Mouse (Mus musculus): ENCODE results near the gene Abca4. TPM values are rescaled to one million over a fixed set of nuclear protein-coding genes. Genes with fewer than 3 reads are reported as not detected.
A peak's percentile ranks its signal among the peaks of the same experiment; 100 is the strongest.

The Abca4 gene
- polyA plus RNA-seq, 1 experiment from 2014 or later: 3.1 TPM

DNA sequence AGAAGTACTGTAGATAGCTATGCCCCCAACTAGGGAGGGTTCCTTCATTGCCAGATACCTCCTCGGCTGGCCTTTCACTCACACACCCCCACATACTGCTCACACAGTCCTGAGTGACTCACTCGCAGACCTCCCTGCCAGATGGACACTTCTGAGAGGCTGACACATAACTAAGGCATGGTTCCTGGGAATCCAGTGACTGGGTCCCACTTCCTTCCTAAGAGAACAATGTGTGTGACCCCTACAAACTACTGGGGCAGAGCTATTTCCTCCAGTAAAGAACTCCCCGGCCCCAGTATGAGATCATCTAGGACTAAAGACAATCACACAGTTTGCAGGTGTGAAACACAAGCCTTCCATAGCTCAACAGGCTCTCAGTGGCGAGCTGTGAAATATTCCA lies 86.5 kb downstream of the Abca4 start:
- Histone ChIP-seq H3K9ac (ENCODE audit: low read depth, low read length) (no peak overlapping the region), H3K27me3 (ENCODE audit: control insufficient read depth, insufficient read depth, low read length) (no peaks in the 10 kb centered on the region), H3K4me3 (ENCODE audit: low read depth, low read length) (no peak overlapping the region), H3K36me3 (ENCODE audit: control insufficient read depth, insufficient read depth, low read length) (no peaks in the 10 kb centered on the region), H3K4me1 (ENCODE audit: control insufficient read depth, insufficient read depth, low read length) (peaks cover 64% of the 10 kb centered on the region), H3K27ac (ENCODE audit: low read depth, low read length) (peak overlapping the region; percentile 77), H3K9me3 (replicated peaks; ENCODE audit: control insufficient read depth, low read length) (no peaks in the 10 kb centered on the region), H3K4me2 (no peak overlapping the region; the same call in 1 of the 2 replicates)
- WGBS (ENCODE audit: insufficient replicate concordance): 16% methylated on average over 4 of the region's 4 CpGs
- peak; percentile 48 for ATAC-seq (replicated peaks; ENCODE audit: insufficient number of reproducible peaks, low FRiP score, low TSS enrichment)

DNA sequence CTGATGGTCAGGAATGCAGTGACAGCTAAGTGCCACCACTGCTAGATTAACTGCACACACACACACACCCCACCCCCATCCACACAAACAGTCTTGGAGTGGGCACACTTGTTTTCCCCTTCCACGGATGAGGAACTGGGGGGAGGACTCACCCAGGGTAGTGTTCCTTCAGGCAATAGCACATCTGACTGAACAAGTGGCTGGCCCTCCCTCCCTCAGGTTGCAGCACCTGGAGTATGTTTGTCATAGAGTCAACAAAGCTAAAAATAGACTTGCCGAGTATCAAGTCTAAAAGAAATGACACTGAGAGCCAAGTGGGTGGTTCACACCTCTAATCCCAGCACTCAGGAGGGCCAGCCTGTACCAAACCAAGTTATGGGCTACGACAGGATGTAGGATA lies 87.4 kb downstream of the Abca4 start:
- H3K4me2 ChIP-seq: peak overlapping the region; percentile 22; the same call in 1 of the 2 replicates
- no peak for ATAC-seq (replicated peaks; ENCODE audit: insufficient number of reproducible peaks, low FRiP score, low TSS enrichment)
- H3K9me3 ChIP-seq (replicated peaks; ENCODE audit: control insufficient read depth, low read length): no peaks in the 10 kb centered on the region
- peaks cover 64% of the 10 kb centered on the region for H3K4me1 ChIP-seq (ENCODE audit: control insufficient read depth, insufficient read depth, low read length)
- H3K36me3 ChIP-seq (ENCODE audit: control insufficient read depth, insufficient read depth, low read length): no peaks in the 10 kb centered on the region
- no peak overlapping the region for H3K4me3 ChIP-seq (ENCODE audit: low read depth, low read length)
- peak overlapping the region; percentile 77 for H3K27ac ChIP-seq (ENCODE audit: low read depth, low read length)
- no peak overlapping the region for H3K9ac ChIP-seq (ENCODE audit: low read depth, low read length)
- 20% methylated on average over 3 of the region's 3 CpGs for WGBS (ENCODE audit: insufficient replicate concordance)
- no peaks in the 10 kb centered on the region for H3K27me3 ChIP-seq (ENCODE audit: control insufficient read depth, insufficient read depth, low read length)

DNA sequence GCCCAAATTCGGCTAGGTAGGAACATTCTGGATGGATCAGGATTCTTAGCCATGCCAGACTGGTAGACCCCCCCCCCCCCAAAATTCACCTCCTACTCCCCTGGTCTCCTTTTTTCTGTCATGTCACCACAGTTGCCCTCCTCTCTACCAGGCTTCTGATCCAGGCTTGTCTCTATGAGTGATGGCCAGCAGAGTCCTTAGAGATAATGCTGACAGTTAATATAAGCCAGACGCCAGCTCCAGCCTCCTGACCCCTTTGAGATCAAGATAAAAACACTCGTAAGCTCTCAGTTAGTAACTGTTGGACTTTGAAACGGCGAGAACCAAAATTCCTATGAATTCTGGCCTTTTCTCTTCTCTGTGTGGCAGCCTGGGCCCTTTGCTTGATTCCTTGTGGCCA lies 89.0 kb downstream of the Abca4 start:
- no peak overlapping the region for H3K4me3 ChIP-seq (ENCODE audit: low read depth, low read length)
- 13% methylated on average over 5 of the region's 5 CpGs for WGBS (ENCODE audit: insufficient replicate concordance)
- H3K4me2 ChIP-seq: peak overlapping the region; percentile 20; the same call in 1 of the 2 replicates

DNA sequence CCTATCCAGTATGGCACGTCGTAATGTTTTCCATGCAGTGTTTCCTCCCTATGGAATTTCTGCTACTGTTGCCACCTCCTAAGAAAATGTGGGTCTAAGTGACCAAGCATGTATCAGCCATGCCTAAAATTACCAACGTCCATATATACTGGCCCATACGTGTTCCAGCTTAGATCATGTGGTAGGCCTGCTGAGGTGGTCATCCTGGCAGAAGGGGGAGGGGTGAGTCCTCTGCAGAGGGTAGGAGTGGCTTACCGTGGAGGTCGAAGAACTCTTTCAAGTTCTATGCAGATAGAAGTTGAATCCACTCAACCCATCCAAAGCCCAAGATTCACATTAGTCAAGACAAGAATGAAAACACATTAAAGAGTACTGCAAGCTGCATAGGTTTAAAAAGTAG lies 89.6 kb downstream of the Abca4 start:
- peak; percentile 60; the same call in 1 of the 2 replicates for ATAC-seq (replicated peaks; ENCODE audit: insufficient number of reproducible peaks, low FRiP score, low TSS enrichment)
- Histone ChIP-seq H3K9ac (ENCODE audit: low read depth, low read length) (no peak overlapping the region), H3K27ac (ENCODE audit: low read depth, low read length) (peak overlapping the region; percentile 77), H3K4me3 (ENCODE audit: low read depth, low read length) (no peak overlapping the region), H3K9me3 (replicated peaks; ENCODE audit: control insufficient read depth, low read length) (no peaks in the 10 kb centered on the region), H3K4me2 (0 out of 2 replicates have a peak overlapping the region, but pooled peaks have one; percentile 2), H3K36me3 (ENCODE audit: control insufficient read depth, insufficient read depth, low read length) (no peaks in the 10 kb centered on the region), H3K4me1 (ENCODE audit: control insufficient read depth, insufficient read depth, low read length) (peaks cover 54% of the 10 kb centered on the region), H3K27me3 (ENCODE audit: control insufficient read depth, insufficient read depth, low read length) (0 out of 2 replicates have a peak, but pooled peaks cover 2% of the 10 kb centered on the region)
- WGBS (ENCODE audit: insufficient replicate concordance): 19% methylated on average over 6 of the region's 6 CpGs

More for the DNA sequence above, 89.0 kb downstream of the Abca4 start:
- Histone ChIP-seq H3K4me1 (ENCODE audit: control insufficient read depth, insufficient read depth, low read length) (peaks cover 60% of the 10 kb centered on the region), H3K36me3 (ENCODE audit: control insufficient read depth, insufficient read depth, low read length) (no peaks in the 10 kb centered on the region), H3K27ac (ENCODE audit: low read depth, low read length) (peak overlapping the region; percentile 77), H3K27me3 (ENCODE audit: control insufficient read depth, insufficient read depth, low read length) (0 out of 2 replicates have a peak, but pooled peaks cover 2% of the 10 kb centered on the region), H3K9me3 (replicated peaks; ENCODE audit: control insufficient read depth, low read length) (no peaks in the 10 kb centered on the region), H3K9ac (ENCODE audit: low read depth, low read length) (no peak overlapping the region)
- ATAC-seq (replicated peaks; ENCODE audit: insufficient number of reproducible peaks, low FRiP score, low TSS enrichment): peak; percentile 50

DNA sequence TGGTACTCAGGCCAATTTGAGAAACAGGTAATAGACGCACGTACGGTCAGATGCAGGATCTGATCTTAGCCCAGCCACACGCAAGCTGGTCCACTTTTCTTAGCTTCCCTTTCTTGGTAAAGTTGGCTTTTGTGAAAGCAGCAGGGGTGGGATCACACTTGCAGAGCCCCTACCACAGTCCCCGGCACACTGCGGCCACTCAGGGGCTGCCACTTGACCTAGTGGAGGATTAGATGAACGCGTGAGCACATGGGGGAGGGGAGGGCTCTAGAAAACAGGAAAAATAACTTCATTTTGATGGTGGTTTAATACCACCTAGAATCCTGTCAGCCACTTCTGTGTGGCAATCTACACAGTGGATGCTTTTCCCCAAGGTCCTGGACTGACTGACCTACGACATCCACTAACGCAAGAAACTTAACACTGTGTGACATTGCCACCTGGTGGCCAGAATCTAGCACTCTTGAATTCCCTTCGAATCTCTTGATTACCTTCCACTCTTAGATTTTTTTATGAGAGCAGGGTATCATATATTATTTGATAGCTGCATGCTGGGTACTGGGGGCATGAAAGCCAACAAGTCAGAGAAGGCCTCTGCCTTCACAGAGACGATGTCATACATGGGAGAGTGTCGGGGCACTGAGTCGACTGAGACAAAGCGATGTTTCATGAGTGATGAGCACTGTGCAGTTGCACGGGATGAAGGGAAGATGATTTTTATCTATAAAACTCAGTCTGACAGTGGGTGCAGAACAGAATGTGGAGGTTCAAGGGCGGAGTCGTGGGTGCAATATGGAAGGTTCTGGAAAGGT lies 96.6 kb downstream of the Abca4 start:
- Histone ChIP-seq H3K36me3 (ENCODE audit: control insufficient read depth, insufficient read depth, low read length) (no peaks in the 10 kb centered on the region), H3K4me2 (no peak overlapping the region), H3K4me1 (ENCODE audit: control insufficient read depth, insufficient read depth, low read length) (peaks cover 18% of the 10 kb centered on the region), H3K9me3 (replicated peaks; ENCODE audit: control insufficient read depth, low read length) (no peaks in the 10 kb centered on the region), H3K27me3 (ENCODE audit: control insufficient read depth, insufficient read depth, low read length) (peaks cover 6% of the 10 kb centered on the region; the same call in 1 of the 2 replicates), H3K4me3 (ENCODE audit: low read depth, low read length) (no peak overlapping the region), H3K9ac (ENCODE audit: low read depth, low read length) (no peak overlapping the region), H3K27ac (ENCODE audit: low read depth, low read length) (no peak overlapping the region)
- WGBS (ENCODE audit: insufficient replicate concordance): 61% methylated on average over 18 of the region's 18 CpGs
- ATAC-seq (replicated peaks; ENCODE audit: insufficient number of reproducible peaks, low FRiP score, low TSS enrichment): no peak

DNA sequence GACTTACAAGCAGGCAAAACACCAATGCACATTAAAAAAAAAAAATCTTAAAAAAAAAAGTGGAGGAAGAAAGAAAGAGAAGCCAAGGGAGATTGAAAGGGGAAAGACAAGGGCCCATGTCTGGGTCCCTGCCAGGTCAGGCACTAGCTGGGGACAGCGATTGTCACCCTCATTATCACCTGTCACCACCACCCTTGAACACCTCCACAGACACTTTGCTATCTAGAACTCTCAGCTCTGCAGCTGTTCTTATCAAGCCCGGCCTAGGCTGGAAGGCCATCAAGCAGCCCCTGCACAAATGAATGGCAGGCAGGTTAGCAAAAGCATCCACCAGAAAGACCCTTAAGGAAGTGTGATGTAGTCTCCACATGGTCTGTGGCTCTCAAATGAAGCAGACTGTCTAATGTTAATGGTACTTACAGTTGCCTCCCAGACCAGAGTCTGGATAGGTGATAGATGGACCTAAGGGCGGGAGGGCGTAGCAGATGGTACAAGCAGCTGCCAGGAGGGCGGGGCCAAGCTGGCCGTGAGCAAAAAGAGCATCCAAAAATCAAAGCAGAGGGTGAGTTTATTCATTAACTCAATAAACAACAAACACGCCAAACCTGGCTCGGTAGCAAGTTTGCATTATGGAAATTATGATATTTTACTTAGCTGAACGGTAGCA lies 98.1 kb downstream of the Abca4 start:
- 0 out of 2 replicates have a peak overlapping the region, but pooled peaks have one; percentile 9 for H3K4me2 ChIP-seq

DNA sequence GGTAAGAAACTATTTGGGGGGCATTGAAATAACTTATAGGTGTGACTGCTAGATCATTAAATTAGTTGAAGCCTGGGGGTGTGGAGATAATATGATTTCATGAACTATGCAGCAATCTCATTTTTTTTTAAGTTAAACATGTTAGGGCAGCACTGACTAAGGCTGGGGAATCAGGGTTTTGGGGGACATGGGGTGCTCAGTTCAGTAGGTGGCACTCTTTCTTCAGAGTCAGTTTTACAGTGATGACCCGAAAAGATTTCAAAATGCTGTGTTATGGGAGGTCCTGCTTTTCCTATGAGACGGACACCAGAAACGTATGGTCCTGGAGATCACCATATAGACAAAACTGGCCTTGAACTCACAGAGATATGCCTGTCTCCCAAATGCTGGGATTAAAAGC lies 99.2 kb downstream of the Abca4 start:
- 72% methylated on average over 3 of the region's 3 CpGs for WGBS (ENCODE audit: insufficient replicate concordance)

More for the DNA sequence above, 98.1 kb downstream of the Abca4 start:
- peak; percentile 83 for ATAC-seq (replicated peaks; ENCODE audit: insufficient number of reproducible peaks, low FRiP score, low TSS enrichment)
- H3K9ac ChIP-seq (ENCODE audit: low read depth, low read length): no peak overlapping the region
- WGBS (ENCODE audit: insufficient replicate concordance): 42% methylated on average over 9 of the region's 9 CpGs
- H3K27ac ChIP-seq (ENCODE audit: low read depth, low read length): peak overlapping the region; percentile 24
- H3K36me3 ChIP-seq (ENCODE audit: control insufficient read depth, insufficient read depth, low read length): no peaks in the 10 kb centered on the region
- no peak overlapping the region for H3K4me3 ChIP-seq (ENCODE audit: low read depth, low read length)
- peaks cover 18% of the 10 kb centered on the region for H3K4me1 ChIP-seq (ENCODE audit: control insufficient read depth, insufficient read depth, low read length)
- no peaks in the 10 kb centered on the region for H3K9me3 ChIP-seq (replicated peaks; ENCODE audit: control insufficient read depth, low read length)
- H3K27me3 ChIP-seq (ENCODE audit: control insufficient read depth, insufficient read depth, low read length): peaks cover 6% of the 10 kb centered on the region; the same call in 1 of the 2 replicates

DNA sequence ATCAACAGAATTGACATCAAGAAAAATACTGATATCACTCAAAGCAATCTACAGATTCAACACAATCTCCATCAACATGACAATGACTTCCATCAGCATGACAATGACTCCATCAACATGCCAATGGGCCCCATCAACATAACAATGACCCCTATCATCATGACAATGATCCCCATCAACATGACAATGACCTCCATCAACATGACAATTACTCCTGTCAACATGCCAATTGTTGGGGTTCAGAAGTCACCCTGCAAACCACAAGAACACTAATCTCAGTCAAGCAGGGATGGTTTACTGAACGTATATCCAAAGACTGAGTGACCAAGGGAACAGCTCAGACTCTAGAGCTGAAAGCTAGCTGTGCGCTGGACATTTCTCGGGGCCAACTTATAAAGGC lies 101.2 kb downstream of the Abca4 start:
- Histone ChIP-seq H3K36me3 (ENCODE audit: control insufficient read depth, insufficient read depth, low read length) (no peaks in the 10 kb centered on the region), H3K9me3 (replicated peaks; ENCODE audit: control insufficient read depth, low read length) (no peaks in the 10 kb centered on the region), H3K4me3 (ENCODE audit: low read depth, low read length) (no peak overlapping the region), H3K4me1 (ENCODE audit: control insufficient read depth, insufficient read depth, low read length) (peaks cover 23% of the 10 kb centered on the region), H3K27ac (ENCODE audit: low read depth, low read length) (no peak overlapping the region), H3K4me2 (no peak overlapping the region), H3K9ac (ENCODE audit: low read depth, low read length) (no peak overlapping the region), H3K27me3 (ENCODE audit: control insufficient read depth, insufficient read depth, low read length) (no peaks in the 10 kb centered on the region)
- no peak for ATAC-seq (replicated peaks; ENCODE audit: insufficient number of reproducible peaks, low FRiP score, low TSS enrichment)
- WGBS (ENCODE audit: insufficient replicate concordance): 88% methylated on average over 3 of the region's 3 CpGs

More for the DNA sequence above, 99.2 kb downstream of the Abca4 start:
- H3K27me3 ChIP-seq (ENCODE audit: control insufficient read depth, insufficient read depth, low read length): peaks cover 4% of the 10 kb centered on the region; the same call in 1 of the 2 replicates
- H3K4me2 ChIP-seq: no peak overlapping the region
- no peak overlapping the region for H3K4me3 ChIP-seq (ENCODE audit: low read depth, low read length)
- no peak for ATAC-seq (replicated peaks; ENCODE audit: insufficient number of reproducible peaks, low FRiP score, low TSS enrichment)
- H3K9ac ChIP-seq (ENCODE audit: low read depth, low read length): no peak overlapping the region
- no peak overlapping the region for H3K27ac ChIP-seq (ENCODE audit: low read depth, low read length)
- peaks cover 18% of the 10 kb centered on the region for H3K4me1 ChIP-seq (ENCODE audit: control insufficient read depth, insufficient read depth, low read length)
- H3K9me3 ChIP-seq (replicated peaks; ENCODE audit: control insufficient read depth, low read length): no peaks in the 10 kb centered on the region
- no peaks in the 10 kb centered on the region for H3K36me3 ChIP-seq (ENCODE audit: control insufficient read depth, insufficient read depth, low read length)
